Mouse (Mus musculus): ENCODE measurements around the gene Nop2.

GRCm38 (mm10) chr6:125158944-125159492, 27.3 kb downstream of the Nop2 start:
- no peak for TF ChIP-seq CTCF (IDR thresholded peaks at IDR 0.05; ENCODE audit: extremely low read depth, insufficient read length, insufficient replicate concordance, low read depth, low read length)
- TF ChIP-seq POLR2A (IDR thresholded peaks at IDR 0.05; ENCODE audit: low read depth, low read length), result no peak

All from small intestine, adult 2 months (tissue).